Mouse (Mus musculus): ENCODE measurements around the gene Kcnma1. TPM values are rescaled to one million over a fixed set of nuclear protein-coding genes. Genes with fewer than 3 reads are reported as not detected.

Gene Kcnma1
- polyA plus RNA-seq, 1 experiment from 2014 or later = 7.8 TPM

DNA sequence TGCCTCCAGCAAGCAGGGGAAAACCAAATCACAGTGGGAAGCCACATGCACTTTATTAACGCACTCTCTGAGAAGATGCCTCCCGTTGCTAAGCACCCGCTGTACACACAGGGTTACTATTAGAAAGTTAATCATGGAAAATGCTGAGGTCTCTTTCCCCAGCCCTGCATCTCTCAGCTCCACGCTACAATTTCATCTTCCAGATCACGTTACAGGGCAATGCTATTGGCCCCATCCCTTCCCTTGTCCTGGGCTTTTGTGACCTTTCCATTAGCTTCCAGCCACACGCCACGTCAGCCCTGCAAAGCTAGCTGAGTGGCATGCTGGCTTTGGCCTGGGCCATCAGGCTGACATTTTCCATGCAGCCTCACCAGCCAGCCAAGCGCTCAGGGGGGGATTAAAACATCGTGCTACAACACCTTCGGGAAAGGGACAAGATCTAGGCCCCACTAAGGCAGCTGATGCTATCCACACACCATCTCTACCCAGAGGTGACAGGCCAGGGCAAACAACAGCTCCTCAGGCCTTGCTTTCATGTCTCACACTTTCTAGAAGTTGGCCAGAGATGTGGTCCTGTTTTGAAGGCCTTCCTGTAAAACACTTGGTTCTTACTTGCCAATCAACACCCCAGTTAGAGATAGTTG is 111.5 kb downstream of the Kcnma1 start:
- H3K4me2 ChIP-seq (ENCODE audit: low read depth, low read length) = no peak overlapping the region
- H3K27me3 ChIP-seq (replicated peaks; ENCODE audit: control insufficient read depth, insufficient read depth, low read length) = no peaks in the 10 kb centered on the region
- no peak overlapping the region; the same call in 1 of the 2 replicates for H3K9ac ChIP-seq (ENCODE audit: low read depth, low read length)
- H3K4me1 ChIP-seq (ENCODE audit: control insufficient read depth, insufficient read depth, low read length) = no peaks in the 10 kb centered on the region
- ATAC-seq (ENCODE audit: low read depth) (peak; percentile 76), DNase-seq (ENCODE audit: low spot score) (peak; percentile 76)
- no peak overlapping the region for H3K4me3 ChIP-seq (ENCODE audit: low read depth, low read length)
- H3K36me3 ChIP-seq (ENCODE audit: control insufficient read depth, insufficient read depth, low read length) = no peaks in the 10 kb centered on the region
- WGBS = 24% methylated on average over 10 of the region's 10 CpGs
- H3K27ac ChIP-seq (replicated peaks; ENCODE audit: low read depth, low read length) = no peak overlapping the region
- no peaks in the 10 kb centered on the region for H3K9me3 ChIP-seq (ENCODE audit: control insufficient read depth, low read length)

- H3K27me3 ChIP-seq (replicated peaks; ENCODE audit: control insufficient read depth, insufficient read depth, low read length) = no peaks in the 10 kb centered on the region
- no peak overlapping the region for H3K9ac ChIP-seq (ENCODE audit: low read depth, low read length)
- WGBS = 91% methylated on average over 5 of the region's 5 CpGs
- ATAC-seq (ENCODE audit: low read depth) (no peak), DNase-seq (ENCODE audit: low spot score) (no peak)
- no peaks in the 10 kb centered on the region for H3K36me3 ChIP-seq (ENCODE audit: control insufficient read depth, insufficient read depth, low read length)
- no peak overlapping the region for H3K27ac ChIP-seq (replicated peaks; ENCODE audit: low read depth, low read length)
- no peaks in the 10 kb centered on the region for H3K9me3 ChIP-seq (ENCODE audit: control insufficient read depth, low read length)
- H3K4me1 ChIP-seq (ENCODE audit: control insufficient read depth, insufficient read depth, low read length) = no peaks in the 10 kb centered on the region
- H3K4me2 ChIP-seq (ENCODE audit: low read depth, low read length) = no peak overlapping the region
- H3K4me3 ChIP-seq (ENCODE audit: low read depth, low read length) = no peak overlapping the region
These were observed 114.8 kb downstream of the Kcnma1 start for GRCm38 (mm10) chr14:23899462-23899861.

DNA sequence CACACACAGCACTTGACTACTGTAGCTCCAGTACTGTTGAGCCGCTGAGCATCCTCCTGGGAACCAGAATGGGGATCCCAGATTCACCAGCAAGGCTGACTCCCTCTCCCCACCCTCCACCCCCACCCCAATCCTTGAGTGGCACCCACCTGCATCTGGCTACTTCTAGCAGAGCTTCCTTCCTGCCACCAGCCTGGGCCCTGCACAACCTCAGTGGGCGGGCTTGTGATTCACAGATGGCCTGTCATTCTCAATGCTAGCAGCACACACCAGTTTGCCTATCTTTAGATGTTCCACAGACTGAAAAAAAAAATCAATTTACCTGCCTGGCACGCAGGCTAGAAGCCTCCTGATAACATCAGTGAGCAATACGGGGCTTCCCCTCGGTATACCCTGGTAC is 116.5 kb downstream of the Kcnma1 start:
- WGBS = 77% methylated on average over 5 of the region's 5 CpGs
- H3K9ac ChIP-seq (ENCODE audit: low read depth, low read length) = no peak overlapping the region

DNA sequence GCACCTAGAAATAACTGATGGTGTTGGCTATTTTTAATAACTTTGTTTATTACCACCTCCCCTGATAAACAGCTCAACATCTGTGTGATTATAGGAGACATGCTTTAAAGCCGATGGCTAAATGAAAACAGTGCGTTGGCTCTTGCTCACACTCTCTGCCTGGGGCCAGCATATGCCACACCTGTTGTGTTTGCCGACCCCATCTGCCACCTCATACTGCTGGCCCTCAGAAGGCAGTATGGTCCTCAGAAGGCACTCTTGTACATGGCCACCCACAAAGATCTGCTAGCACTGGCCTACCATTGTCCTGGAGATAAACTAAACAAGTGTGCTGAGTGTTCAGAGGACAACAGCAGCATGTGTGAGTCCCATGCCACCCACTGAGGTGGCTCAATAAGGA is 118.3 kb downstream of the Kcnma1 start:
- Histone ChIP-seq H3K9me3 (ENCODE audit: control insufficient read depth, low read length) (no peaks in the 10 kb centered on the region), H3K27me3 (replicated peaks; ENCODE audit: control insufficient read depth, insufficient read depth, low read length) (no peaks in the 10 kb centered on the region), H3K36me3 (ENCODE audit: control insufficient read depth, insufficient read depth, low read length) (no peaks in the 10 kb centered on the region), H3K9ac (ENCODE audit: low read depth, low read length) (no peak overlapping the region), H3K27ac (replicated peaks; ENCODE audit: low read depth, low read length) (no peak overlapping the region), H3K4me2 (ENCODE audit: low read depth, low read length) (no peak overlapping the region), H3K4me3 (ENCODE audit: low read depth, low read length) (no peak overlapping the region), H3K4me1 (ENCODE audit: control insufficient read depth, insufficient read depth, low read length) (no peaks in the 10 kb centered on the region)
- 65% methylated on average over 3 of the region's 3 CpGs for WGBS
- ATAC-seq (ENCODE audit: low read depth) = no peak
- DNase-seq (ENCODE audit: low spot score) = no peak

More for the DNA sequence above, 116.5 kb downstream of the Kcnma1 start:
- Histone ChIP-seq H3K4me3 (ENCODE audit: low read depth, low read length) (no peak overlapping the region), H3K27ac (replicated peaks; ENCODE audit: low read depth, low read length) (no peak overlapping the region), H3K4me2 (ENCODE audit: low read depth, low read length) (no peak overlapping the region), H3K36me3 (ENCODE audit: control insufficient read depth, insufficient read depth, low read length) (no peaks in the 10 kb centered on the region), H3K9me3 (ENCODE audit: control insufficient read depth, low read length) (no peaks in the 10 kb centered on the region), H3K27me3 (replicated peaks; ENCODE audit: control insufficient read depth, insufficient read depth, low read length) (no peaks in the 10 kb centered on the region), H3K4me1 (ENCODE audit: control insufficient read depth, insufficient read depth, low read length) (no peaks in the 10 kb centered on the region)
- ATAC-seq (ENCODE audit: low read depth) (no peak), DNase-seq (ENCODE audit: low spot score) (no peak)

- no peaks in the 10 kb centered on the region for H3K9me3 ChIP-seq (ENCODE audit: control insufficient read depth, low read length)
- H3K4me2 ChIP-seq (ENCODE audit: low read depth, low read length) = no peak overlapping the region
- H3K27ac ChIP-seq (replicated peaks; ENCODE audit: low read depth, low read length) = no peak overlapping the region
- H3K4me3 ChIP-seq (ENCODE audit: low read depth, low read length) = no peak overlapping the region
- H3K4me1 ChIP-seq (ENCODE audit: control insufficient read depth, insufficient read depth, low read length) = peaks cover 5% of the 10 kb centered on the region
- ATAC-seq (ENCODE audit: low read depth) (no peak), DNase-seq (ENCODE audit: low spot score) (no peak)
- no peak overlapping the region for H3K9ac ChIP-seq (ENCODE audit: low read depth, low read length)
- H3K27me3 ChIP-seq (replicated peaks; ENCODE audit: control insufficient read depth, insufficient read depth, low read length) = no peaks in the 10 kb centered on the region
- WGBS = 74% methylated on average over 4 of the region's 4 CpGs
- H3K36me3 ChIP-seq (ENCODE audit: control insufficient read depth, insufficient read depth, low read length) = no peaks in the 10 kb centered on the region
These were observed 128.2 kb downstream of the Kcnma1 start for GRCm38 (mm10) chr14:23886112-23886511.

- Histone ChIP-seq H3K27ac (replicated peaks; ENCODE audit: low read depth, low read length) (no peak overlapping the region), H3K36me3 (ENCODE audit: control insufficient read depth, insufficient read depth, low read length) (no peaks in the 10 kb centered on the region), H3K9me3 (ENCODE audit: control insufficient read depth, low read length) (no peaks in the 10 kb centered on the region), H3K4me2 (ENCODE audit: low read depth, low read length) (no peak overlapping the region), H3K4me1 (ENCODE audit: control insufficient read depth, insufficient read depth, low read length) (peaks cover 5% of the 10 kb centered on the region), H3K27me3 (replicated peaks; ENCODE audit: control insufficient read depth, insufficient read depth, low read length) (no peaks in the 10 kb centered on the region), H3K9ac (ENCODE audit: low read depth, low read length) (no peak overlapping the region), H3K4me3 (ENCODE audit: low read depth, low read length) (no peak overlapping the region)
- 51% methylated on average over 6 of the region's 6 CpGs for WGBS
- DNase-seq (ENCODE audit: low spot score) (no peak), ATAC-seq (ENCODE audit: low read depth) (0 out of 2 replicates have a peak, but pooled peaks have one; percentile 22)
These were observed 128.8 kb downstream of the Kcnma1 start for GRCm38 (mm10) chr14:23885539-23885938.

- no peak for ATAC-seq (ENCODE audit: low read depth)
- peaks cover 5% of the 10 kb centered on the region for H3K4me1 ChIP-seq (ENCODE audit: control insufficient read depth, insufficient read depth, low read length)
- WGBS = 80% methylated on average over 4 of the region's 4 CpGs
These were observed 129.2 kb downstream of the Kcnma1 start for GRCm38 (mm10) chr14:23885071-23885470.

DNA sequence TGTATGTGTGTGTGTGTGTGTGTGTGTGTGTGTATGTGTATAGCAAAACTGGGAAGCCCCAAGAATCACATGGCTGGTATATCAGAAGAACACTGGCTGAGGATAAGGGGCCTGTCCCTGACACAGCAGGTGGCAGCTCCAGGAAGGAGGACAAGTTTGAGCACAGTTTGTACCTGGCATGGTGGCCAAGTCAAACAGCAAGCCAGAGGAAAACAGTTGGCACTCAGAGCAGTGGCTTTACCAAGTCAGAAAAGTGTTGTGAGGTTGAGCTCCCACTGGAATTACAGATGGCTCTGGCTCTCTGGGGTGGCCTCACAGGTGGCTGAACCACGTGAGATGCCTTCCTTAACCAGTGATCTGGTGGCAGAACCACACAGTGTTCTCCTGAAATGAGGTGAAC is 132.3 kb downstream of the Kcnma1 start:
- no peak overlapping the region for H3K4me2 ChIP-seq (ENCODE audit: low read depth, low read length)
- H3K9ac ChIP-seq (ENCODE audit: low read depth, low read length) = no peak overlapping the region
- H3K27me3 ChIP-seq (replicated peaks; ENCODE audit: control insufficient read depth, insufficient read depth, low read length) = no peaks in the 10 kb centered on the region
- H3K4me1 ChIP-seq (ENCODE audit: control insufficient read depth, insufficient read depth, low read length) = peaks cover 5% of the 10 kb centered on the region
- no peak overlapping the region for H3K4me3 ChIP-seq (ENCODE audit: low read depth, low read length)
- no peaks in the 10 kb centered on the region for H3K9me3 ChIP-seq (ENCODE audit: control insufficient read depth, low read length)
- ATAC-seq (ENCODE audit: low read depth) = no peak
- H3K36me3 ChIP-seq (ENCODE audit: control insufficient read depth, insufficient read depth, low read length) = no peaks in the 10 kb centered on the region
- H3K27ac ChIP-seq (replicated peaks; ENCODE audit: low read depth, low read length) = no peak overlapping the region
- DNase-seq (ENCODE audit: low spot score) = no peak
- WGBS = 60% methylated on average over 1 of the region's 1 CpGs

More at GRCm38 (mm10) chr14:23885071-23885470, 129.2 kb downstream of the Kcnma1 start:
- Histone ChIP-seq H3K36me3 (ENCODE audit: control insufficient read depth, insufficient read depth, low read length) (no peaks in the 10 kb centered on the region), H3K4me3 (ENCODE audit: low read depth, low read length) (no peak overlapping the region), H3K9ac (ENCODE audit: low read depth, low read length) (no peak overlapping the region), H3K27me3 (replicated peaks; ENCODE audit: control insufficient read depth, insufficient read depth, low read length) (no peaks in the 10 kb centered on the region), H3K27ac (replicated peaks; ENCODE audit: low read depth, low read length) (no peak overlapping the region), H3K4me2 (ENCODE audit: low read depth, low read length) (no peak overlapping the region), H3K9me3 (ENCODE audit: control insufficient read depth, low read length) (no peaks in the 10 kb centered on the region)
- DNase-seq (ENCODE audit: low spot score) = no peak

DNA sequence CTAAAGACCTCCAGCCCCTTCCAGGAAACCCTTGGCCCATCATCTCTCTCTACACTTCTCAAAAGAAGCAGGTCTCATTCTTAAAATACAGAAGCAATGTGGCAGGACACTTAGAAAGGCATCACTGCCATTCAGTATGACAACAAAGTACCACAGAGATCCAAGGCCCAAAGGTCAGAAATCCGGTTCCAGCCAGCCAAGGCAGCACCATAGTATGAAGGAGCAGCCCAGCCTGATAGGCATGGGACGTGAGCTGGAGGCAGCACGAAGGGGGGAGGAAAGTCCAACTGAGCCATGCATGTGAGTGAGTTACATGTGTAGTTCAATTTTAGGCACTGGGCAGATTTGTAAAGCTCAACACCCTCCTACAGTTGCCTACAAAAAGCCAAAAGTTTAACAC is 135.0 kb downstream of the Kcnma1 start:
- H3K27me3 ChIP-seq (replicated peaks; ENCODE audit: control insufficient read depth, insufficient read depth, low read length) = no peaks in the 10 kb centered on the region
- H3K36me3 ChIP-seq (ENCODE audit: control insufficient read depth, insufficient read depth, low read length) = no peaks in the 10 kb centered on the region
- no peak overlapping the region for H3K27ac ChIP-seq (replicated peaks; ENCODE audit: low read depth, low read length)
- H3K9me3 ChIP-seq (ENCODE audit: control insufficient read depth, low read length) = no peaks in the 10 kb centered on the region
- H3K9ac ChIP-seq (ENCODE audit: low read depth, low read length) = no peak overlapping the region
- no peak overlapping the region for H3K4me2 ChIP-seq (ENCODE audit: low read depth, low read length)
- no peak overlapping the region for H3K4me3 ChIP-seq (ENCODE audit: low read depth, low read length)
- peaks cover 5% of the 10 kb centered on the region for H3K4me1 ChIP-seq (ENCODE audit: control insufficient read depth, insufficient read depth, low read length)
- ATAC-seq (ENCODE audit: low read depth) (no peak), DNase-seq (ENCODE audit: low spot score) (no peak)
- WGBS = 93% methylated on average over 3 of the region's 3 CpGs
